Mouse (Mus musculus) ES-E14 (cell line): Measurements from ENCODE around the gene Mad1l1.

Source experiments
- CHD2 ChIP-seq: IDR thresholded peaks from 2 replicates; pipeline ENCODE4 v1.6.1; 2014; ENCODE audit warnings: mild to moderate bottlenecking, low read depth, low read length, inconsistent platforms
- HCFC1 ChIP-seq: IDR thresholded peaks from 2 replicates; pipeline ENCODE4 v1.6.1; 2012; ENCODE audit warnings: low read length, inconsistent platforms, borderline replicate concordance; ENCODE audit not compliant: insufficient read depth
- ZC3H11A ChIP-seq: IDR thresholded peaks from 2 replicates; pipeline ENCODE4 v1.6.1; 2012; ENCODE audit warnings: low read depth, mild to moderate bottlenecking, inconsistent platforms, low read length, borderline replicate concordance
- ZNF384 ChIP-seq: IDR thresholded peaks from 2 replicates; pipeline ENCODE4 v1.6.1; 2012; ENCODE audit warnings: low read depth, low read length, inconsistent platforms

DNA sequence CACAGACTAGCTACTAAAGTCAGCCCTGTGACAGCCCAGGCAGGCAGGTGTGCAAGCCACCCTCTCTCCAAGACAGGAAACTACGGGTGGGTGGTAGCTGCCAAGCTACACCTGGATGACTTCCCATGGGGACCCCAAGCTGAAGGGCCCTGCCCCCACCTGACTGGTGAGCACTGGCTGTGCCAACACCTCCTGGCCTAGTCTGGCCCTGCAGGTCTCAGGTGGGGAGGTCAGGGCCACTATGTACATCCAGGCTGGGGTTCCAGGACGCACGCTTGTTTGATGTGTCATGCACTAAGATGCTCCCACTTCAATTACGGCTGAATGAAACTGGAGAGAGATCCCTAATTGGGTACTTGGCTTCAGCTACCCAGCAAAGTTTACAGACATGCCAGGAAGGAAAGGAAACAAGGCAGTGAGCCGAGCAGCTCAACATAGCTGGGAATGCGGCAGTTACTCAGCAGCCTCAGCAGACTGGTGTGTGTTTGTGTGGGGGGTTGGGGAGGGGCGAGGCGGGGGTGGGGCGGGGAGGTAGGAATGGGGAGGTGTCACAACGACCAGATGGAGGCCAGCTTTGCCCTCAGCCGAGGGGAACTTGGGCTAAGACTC, 239.0 kb downstream of the Mad1l1 start:
- no peak for TF ChIP-seq HCFC1
- TF ChIP-seq ZC3H11A = no peak
- TF ChIP-seq ZNF384 = no peak
- no peak for TF ChIP-seq CHD2
